In genomic region chr15:88946851-88947250, GRCm38 (mm10) we compare ENCODE assay signal across 14 mouse cellular contexts. TPM values are rescaled to one million over a fixed set of nuclear protein-coding genes. Genes with fewer than 3 reads are reported as not detected.
DNase-seq lines count a peak whose midpoint lies in the region; ATAC-seq and TF ChIP-seq lines count a peak whose summit lies in the region.
"Had no signal": no experiment of that assay in that cellular context is flagged by ENCODE, and none has a peak within 500 bp of the region (broad histone marks: within the 10 kb centered on the region; RNA-seq: fewer than 3 reads in every experiment).

No protein-coding gene starts in this region.

- H3K4me1 ChIP-seq in lung, embryonic 14.5 days (ENCODE audit: insufficient read depth): no peaks in the 10 kb centered on the region
- H3K4me1 ChIP-seq: limb, embryonic 12.5 days had no signal

- no peak overlapping the region for H3K4me2 ChIP-seq in lung, embryonic 14.5 days
- H3K4me2 ChIP-seq: heart, embryonic 15.5 days; limb, embryonic 12.5 days had no signal

- H3K9ac ChIP-seq in lung, embryonic 14.5 days: no peak overlapping the region
- H3K9ac ChIP-seq: heart, embryonic 15.5 days; limb, embryonic 12.5 days had no signal

- no peak overlapping the region for H3K4me3 ChIP-seq in lung, embryonic 14.5 days (ENCODE audit: low read depth, low read length)
- H3K4me3 ChIP-seq: heart, embryonic 15.5 days; limb, embryonic 12.5 days had no signal

- no peak overlapping the region for H3K27ac ChIP-seq in lung, embryonic 14.5 days (ENCODE audit: low read depth)
- H3K27ac ChIP-seq: heart, embryonic 15.5 days; limb, embryonic 12.5 days had no signal

- no peaks in the 10 kb centered on the region for H3K9me3 ChIP-seq in lung, embryonic 14.5 days (ENCODE audit: low read depth, low read length)
- H3K9me3 ChIP-seq: heart, embryonic 15.5 days; limb, embryonic 12.5 days had no signal

- 37% methylated on average over 6 of the region's 6 CpGs for WGBS in lung, embryonic 14.5 days

- peak; percentile 28 for DNase-seq in kidney, adult 18-20 months
- DNase-seq in kidney, postnatal 10 days: no peak
- peak; percentile 2 for DNase-seq in MEL-GATA-1-ER (ENCODE audit: extremely low read depth, low read depth)
- peak; percentile 33 for DNase-seq in adrenal gland, postnatal 25 days
- DNase-seq in lung, embryonic 14.5 days: peak; percentile 2
- no peak for DNase-seq in spleen, postnatal 36 days (ENCODE audit: low spot score in 2 of 2)
- no peak for DNase-seq in thymus, postnatal 25 days

- no peak for ATAC-seq in lung, embryonic 14.5 days (ENCODE audit: insufficient read depth)
- no peak for ATAC-seq in inflammation-experienced regulatory T-cells, adult 6 months
- ATAC-seq: hindbrain, embryonic 16.5 days had no signal

- no peaks in the 10 kb centered on the region for H3K27me3 ChIP-seq in lung, embryonic 14.5 days (ENCODE audit: insufficient read depth, low read length)
- H3K27me3 ChIP-seq: heart, embryonic 15.5 days; limb, embryonic 12.5 days had no signal

- H3K36me3 ChIP-seq in lung, embryonic 14.5 days (ENCODE audit: insufficient read depth): no peaks in the 10 kb centered on the region
- H3K36me3 ChIP-seq: heart, embryonic 15.5 days; limb, embryonic 12.5 days had no signal

- TF ChIP-seq CTCF in lung, embryonic 14.5 days (IDR thresholded peaks at IDR 0.05; ENCODE audit: low read depth): no peak

RNA-seq across cellular contexts. Expression of gene Ttll8, which starts 7.4 kb away (rescaled TPM):
- not detected in 2 replicates for total RNA-seq in adrenal gland, postnatal 25 days (2021)
- polyA plus RNA-seq in lung, embryonic 14.5 days (2014; fragmentation: Nextera tagmentation; extraction: Ambion mirVana): not detected in 2 replicates
- not detected for polyA plus RNA-seq in inflammation-experienced regulatory T-cells, adult 6 months (2017; shearing (Covaris generic))
- total RNA-seq: common myeloid progenitor, adult 5-6 weeks; gastrocnemius, adult 18-20 months had no signal
- polyA plus RNA-seq: heart, embryonic 15.5 days; limb, embryonic 12.5 days had no signal

RNA-seq across cellular contexts. Expression of gene Mlc1, which starts 32.0 kb away (rescaled TPM):
- not detected in 2 replicates for total RNA-seq in adrenal gland, postnatal 25 days (2021)
- polyA plus RNA-seq in lung, embryonic 14.5 days (2014; fragmentation: Nextera tagmentation; extraction: Ambion mirVana): not detected in 2 replicates
- polyA plus RNA-seq in inflammation-experienced regulatory T-cells, adult 6 months (2017; shearing (Covaris generic)): under 1 TPM in 1 of 3 experiments, not detected in 2; 0.16 TPM
- total RNA-seq: common myeloid progenitor, adult 5-6 weeks; gastrocnemius, adult 18-20 months had no signal
- polyA plus RNA-seq: heart, embryonic 15.5 days; limb, embryonic 12.5 days had no signal

RNA-seq across cellular contexts. Expression of gene Mov10l1, which starts 35.9 kb away (rescaled TPM):
- not detected in 2 replicates for total RNA-seq in adrenal gland, postnatal 25 days (2021)
- 0.89 TPM in 1 of 2 replicates, not detected in the other for polyA plus RNA-seq in lung, embryonic 14.5 days (2014; fragmentation: Nextera tagmentation; extraction: Ambion mirVana)
- polyA plus RNA-seq in inflammation-experienced regulatory T-cells, adult 6 months (2017; shearing (Covaris generic)): not detected
- total RNA-seq: common myeloid progenitor, adult 5-6 weeks; gastrocnemius, adult 18-20 months; layer of hippocampus, postnatal 14 days had no signal
- polyA plus RNA-seq: limb, embryonic 12.5 days had no signal

Comparison
In these comparisons a context has a peak if more than half of its experiments do, and no peak if none do; other contexts are left out.
1. DNase-seq: peak in kidney, adult 18-20 months (single experiment), MEL-GATA-1-ER (single experiment), adrenal gland, postnatal 25 days (single experiment) and lung, embryonic 14.5 days (single experiment); none in kidney, postnatal 10 days (single experiment), spleen, postnatal 36 days (0 of 2) and thymus, postnatal 25 days (single experiment).